Mouse (Mus musculus) ES-E14 (cell line): ENCODE measurements around the gene Zfp410.

Source experiments
- ZC3H11A ChIP-seq: IDR thresholded peaks from 2 replicates; pipeline ENCODE4 v1.6.1; 2012; ENCODE audit warnings: low read depth, mild to moderate bottlenecking, inconsistent platforms, low read length, borderline replicate concordance
- ZNF384 ChIP-seq: IDR thresholded peaks from 2 replicates; pipeline ENCODE4 v1.6.1; 2012; ENCODE audit warnings: low read depth, low read length, inconsistent platforms

DNA sequence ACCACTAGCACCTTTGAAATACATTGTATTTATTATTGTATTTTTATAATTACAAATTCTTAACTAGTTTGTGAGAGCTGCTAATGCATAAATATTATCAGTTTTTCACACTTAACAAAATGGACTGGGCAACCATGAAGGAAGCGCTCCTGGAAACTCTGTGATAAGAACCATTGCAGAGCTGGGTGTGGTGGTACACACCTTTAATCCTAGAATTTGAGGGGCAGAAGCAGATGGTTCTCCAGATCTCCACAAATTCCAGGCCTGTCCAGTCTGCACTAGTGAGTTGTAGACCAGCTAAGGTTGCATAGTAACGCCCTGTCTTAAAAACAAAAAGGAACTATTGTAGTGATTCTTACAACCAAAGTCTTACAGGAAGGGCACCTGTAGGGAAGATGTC, 17.4 kb upstream of the Zfp410 start:
- TF ChIP-seq ZC3H11A: no peak
- no peak for TF ChIP-seq ZNF384
